Mouse (Mus musculus): ENCODE measurements around the gene Mcrip2.

GRCm38 (mm10) chr17:25885636-25886035, 17.1 kb upstream of the Mcrip2 start:
- TF ChIP-seq POLR2A (IDR thresholded peaks at IDR 0.05; ENCODE audit: control insufficient read depth, low read depth, low read length) (no peak), CTCF (IDR thresholded peaks at IDR 0.05; ENCODE audit: control insufficient read depth, insufficient read depth, insufficient replicate concordance, low read depth, low read length) (no peak; the same call in 1 of the 2 replicates)
